Mouse (Mus musculus): Measurements from ENCODE around the gene Krtap2-4. TPM values are rescaled to one million over a fixed set of nuclear protein-coding genes. Genes with fewer than 3 reads are reported as not detected.

The Krtap2-4 gene
- polyA plus RNA-seq, 1 experiment: 0.22 TPM

GRCm38 (mm10) chr11:99573164-99573563, 41.5 kb downstream of the Krtap2-4 start:
- WGBS: 74% methylated on average over 4 of the region's 4 CpGs

GRCm38 (mm10) chr11:99566530-99566929, 48.1 kb downstream of the Krtap2-4 start, which contains the start of gene Krtap3-1:
Gene Krtap3-1, minus strand, starts transcription at chr11:99566630.
- Histone ChIP-seq H3K27ac (ENCODE audit: control insufficient read depth, insufficient read depth, low read length) (no peak within 1 kb of the TSS), H3K4me3 (ENCODE audit: control insufficient read depth, insufficient read depth, low read length) (no peak within 1 kb of the TSS), H3K36me3 (ENCODE audit: control insufficient read depth, insufficient read depth, low read length) (no peaks in the 10 kb centered on the region), H3K27me3 (ENCODE audit: control insufficient read depth, insufficient read depth, low read length) (no peaks in the 10 kb centered on the region), H3K4me1 (replicated peaks; ENCODE audit: control insufficient read depth, insufficient read depth, low read length) (no peaks in the 10 kb centered on the region)
- TF ChIP-seq POLR2A (IDR thresholded peaks at IDR 0.05; ENCODE audit: control insufficient read depth, extremely low read depth, insufficient read depth, low read length, poor library complexity) (no peak), CTCF (IDR thresholded peaks at IDR 0.05; ENCODE audit: borderline replicate concordance, control insufficient read depth, extremely low read depth, insufficient read depth, low read length, poor library complexity) (no peak)
- 89% methylated on average over 7 of the region's 7 CpGs for WGBS
- no peak for DNase-seq

More at GRCm38 (mm10) chr11:99573164-99573563, 41.5 kb downstream of the Krtap2-4 start:
- H3K36me3 ChIP-seq (ENCODE audit: control insufficient read depth, insufficient read depth, low read length): no peaks in the 10 kb centered on the region
- H3K4me1 ChIP-seq (replicated peaks; ENCODE audit: control insufficient read depth, insufficient read depth, low read length): no peaks in the 10 kb centered on the region
- H3K27me3 ChIP-seq (ENCODE audit: control insufficient read depth, insufficient read depth, low read length): no peaks in the 10 kb centered on the region
- no peak for DNase-seq
- H3K4me3 ChIP-seq (ENCODE audit: control insufficient read depth, insufficient read depth, low read length): no peak overlapping the region
- no peak for TF ChIP-seq CTCF (IDR thresholded peaks at IDR 0.05; ENCODE audit: borderline replicate concordance, control insufficient read depth, extremely low read depth, insufficient read depth, low read length, poor library complexity)
- TF ChIP-seq POLR2A (IDR thresholded peaks at IDR 0.05; ENCODE audit: control insufficient read depth, extremely low read depth, insufficient read depth, low read length, poor library complexity): no peak
- H3K27ac ChIP-seq (ENCODE audit: control insufficient read depth, insufficient read depth, low read length): no peak overlapping the region

Other genes starting within 250 kb of the Krtap2-4 start
- gene Krt28, start 239.9 kb downstream of the Krtap2-4 start, polyA plus RNA-seq (2012; rRNA removed): not detected in 2 replicates
- gene Krt10, start 225.5 kb downstream of the Krtap2-4 start, polyA plus RNA-seq (2012; rRNA removed): 4.9 and 6.4 TPM in 2 replicates
- 0.27 and 0.34 TPM in 2 replicates for gene Krt12, start 192.6 kb downstream of the Krtap2-4 start, polyA plus RNA-seq (2012; rRNA removed)
- gene Krt20, start 176.7 kb downstream of the Krtap2-4 start, polyA plus RNA-seq (2012; rRNA removed): 0.65 and 1.0 TPM in 2 replicates
- 1.5 and 1.7 TPM in 2 replicates for gene Krt23, start 121.7 kb downstream of the Krtap2-4 start, polyA plus RNA-seq (2012; rRNA removed)
- 0.11 TPM in 1 of 2 replicates, not detected in the other for gene Krt39, start 93.5 kb downstream of the Krtap2-4 start, polyA plus RNA-seq (2012; rRNA removed)
- gene Krt40, start 71.7 kb downstream of the Krtap2-4 start, polyA plus RNA-seq (2012; rRNA removed): 0.09 TPM in 1 of 2 replicates, not detected in the other
- 0.46 and 0.66 TPM in 2 replicates for gene Krtap3-3, start 64.0 kb downstream of the Krtap2-4 start, polyA plus RNA-seq (2012; rRNA removed)
- 0.15 and 0.19 TPM in 2 replicates for gene Krtap3-2, start 58.0 kb downstream of the Krtap2-4 start, polyA plus RNA-seq (2012; rRNA removed)
- not detected in 2 replicates for gene Gm11939, start 55.4 kb downstream of the Krtap2-4 start, polyA plus RNA-seq (2012; rRNA removed)
- gene Krtap3-1, start 48.2 kb downstream of the Krtap2-4 start, polyA plus RNA-seq (2012; rRNA removed): 0.43 and 0.81 TPM in 2 replicates
- not detected in 2 replicates for gene Krtap1-5, start 33.8 kb downstream of the Krtap2-4 start, polyA plus RNA-seq (2012; rRNA removed)
- not detected in 2 replicates for gene Krtap1-4, start 31.2 kb downstream of the Krtap2-4 start, polyA plus RNA-seq (2012; rRNA removed)
- not detected in 2 replicates for gene Krtap1-3, start 23.5 kb downstream of the Krtap2-4 start, polyA plus RNA-seq (2012; rRNA removed)
- gene Krtap9-3, start 16.7 kb downstream of the Krtap2-4 start, polyA plus RNA-seq (2012; rRNA removed): not detected in 2 replicates
- 0.33 TPM in 1 of 2 replicates, not detected in the other for gene Gm11938, start 11.5 kb downstream of the Krtap2-4 start, polyA plus RNA-seq (2012; rRNA removed)
- not detected in 2 replicates for gene Gm11937, start 4.7 kb downstream of the Krtap2-4 start, polyA plus RNA-seq (2012; rRNA removed)
- not detected in 2 replicates for gene Gm11562, start 5.6 kb upstream of the Krtap2-4 start, polyA plus RNA-seq (2012; rRNA removed)
- gene Krtap4-1, start 13.4 kb upstream of the Krtap2-4 start, polyA plus RNA-seq (2012; rRNA removed): not detected in 2 replicates
- not detected in 2 replicates for gene Krtap4-2, start 20.2 kb upstream of the Krtap2-4 start, polyA plus RNA-seq (2012; rRNA removed)
- not detected in 2 replicates for gene Krtap4-7, start 29.2 kb upstream of the Krtap2-4 start, polyA plus RNA-seq (2012; rRNA removed)
- not detected in 2 replicates for gene Gm11555, start 35.4 kb upstream of the Krtap2-4 start, polyA plus RNA-seq (2012; rRNA removed)
- not detected in 2 replicates for gene Gm11563, start 44.1 kb upstream of the Krtap2-4 start, polyA plus RNA-seq (2012; rRNA removed)
- gene Krtap4-6, start 51.1 kb upstream of the Krtap2-4 start, polyA plus RNA-seq (2012; rRNA removed): not detected in 2 replicates
- not detected in 2 replicates for gene Gm14190, start 75.9 kb upstream of the Krtap2-4 start, polyA plus RNA-seq (2012; rRNA removed)
- gene Gm14180, start 119.4 kb upstream of the Krtap2-4 start, polyA plus RNA-seq (2012; rRNA removed): not detected in 2 replicates
- gene Gm11595, start 158.1 kb upstream of the Krtap2-4 start, polyA plus RNA-seq (2012; rRNA removed): not detected in 2 replicates
- gene Krtap4-8, start 165.9 kb upstream of the Krtap2-4 start, polyA plus RNA-seq (2012; rRNA removed): not detected in 2 replicates
- gene Krtap4-9, start 170.4 kb upstream of the Krtap2-4 start, polyA plus RNA-seq (2012; rRNA removed): 0.17 TPM in 1 of 2 replicates, not detected in the other
- not detected in 2 replicates for gene Gm11596, start 178.6 kb upstream of the Krtap2-4 start, polyA plus RNA-seq (2012; rRNA removed)
- gene Gm11569, start 184.1 kb upstream of the Krtap2-4 start, polyA plus RNA-seq (2012; rRNA removed): not detected in 2 replicates
- gene Gm11554, start 189.6 kb upstream of the Krtap2-4 start, polyA plus RNA-seq (2012; rRNA removed): not detected in 2 replicates
- not detected in 2 replicates for gene Krtap4-13, start 195.0 kb upstream of the Krtap2-4 start, polyA plus RNA-seq (2012; rRNA removed)
- gene Gm11564, start 200.8 kb upstream of the Krtap2-4 start, polyA plus RNA-seq (2012; rRNA removed): not detected in 2 replicates
- gene 2300003K06Rik, start 223.2 kb upstream of the Krtap2-4 start, polyA plus RNA-seq (2012; rRNA removed): not detected in 2 replicates
- 0.28 TPM in 1 of 2 replicates, not detected in the other for gene Krtap4-16, start 236.8 kb upstream of the Krtap2-4 start, polyA plus RNA-seq (2012; rRNA removed)
- gene Gm11568, start 243.1 kb upstream of the Krtap2-4 start, polyA plus RNA-seq (2012; rRNA removed): not detected in 2 replicates
- gene Gm11559, start 249.6 kb upstream of the Krtap2-4 start, polyA plus RNA-seq (2012; rRNA removed): 0.31 TPM in 1 of 2 replicates, not detected in the other